Mouse (Mus musculus) heart, postnatal 0 days (tissue): ENCODE measurements around the gene Lpp.

Experiments
- CTCF ChIP-seq: IDR thresholded peaks from 2 replicates; pipeline ENCODE4 v1.5.1; 2016; ENCODE audit warnings: antibody characterized with exemption, control low read depth, low read depth
- EP300 ChIP-seq: IDR thresholded peaks from 2 replicates; pipeline ENCODE4 v1.6.1; 2016; ENCODE audit warnings: antibody characterized with exemption, low read depth

GRCm38 (mm10) chr16:24950112-24950743 is 556.9 kb downstream of the Lpp start:
- TF ChIP-seq EP300, result no peak
- TF ChIP-seq CTCF, result no peak
